Mouse (Mus musculus) gastrocnemius, adult 8-10 months (tissue): ENCODE data around the gene Smim24. TPM values are rescaled to one million over a fixed set of nuclear protein-coding genes. Genes with fewer than 3 reads are reported as not detected.

Source experiments
- DNase-seq, 2 experiments: peaks; one replicate each; pipeline ENCODE4 v3.0.0; 2022; ENCODE audit warnings: low spot score in 2 of 2
- microRNA-seq: library from miRNA; unstranded; fragments of <30 nt; microRNA quantifications from one replicate; pipeline ENCODE4 v1.2.0, GENCODE M21; 2022
- total RNA-seq, 4 experiments: library from RNA; stranded (reverse); gene quantifications; 2 replicates each; pipeline ENCODE4 v1.2.4; 2022

The Smim24 gene
- total RNA-seq, 4 experiments from 2014 or later: not detected

- DNase-seq: peak in 1 of 2 experiments; percentile 41
These were observed 39.5 kb downstream of the Smim24 start for GRCm38 (mm10) chr10:81432169-81432867.

- DNase-seq: peak; percentile 90 to 93
These were observed 40.0 kb downstream of the Smim24 start for GRCm38 (mm10) chr10:81432868-81433262.

GRCm38 (mm10) chr10:81433541-81434289, 40.9 kb downstream of the Smim24 start:
- peak; percentile 70 to 78 for DNase-seq

- DNase-seq: no peak
These were observed 41.8 kb downstream of the Smim24 start for GRCm38 (mm10) chr10:81434361-81435263.

DNA sequence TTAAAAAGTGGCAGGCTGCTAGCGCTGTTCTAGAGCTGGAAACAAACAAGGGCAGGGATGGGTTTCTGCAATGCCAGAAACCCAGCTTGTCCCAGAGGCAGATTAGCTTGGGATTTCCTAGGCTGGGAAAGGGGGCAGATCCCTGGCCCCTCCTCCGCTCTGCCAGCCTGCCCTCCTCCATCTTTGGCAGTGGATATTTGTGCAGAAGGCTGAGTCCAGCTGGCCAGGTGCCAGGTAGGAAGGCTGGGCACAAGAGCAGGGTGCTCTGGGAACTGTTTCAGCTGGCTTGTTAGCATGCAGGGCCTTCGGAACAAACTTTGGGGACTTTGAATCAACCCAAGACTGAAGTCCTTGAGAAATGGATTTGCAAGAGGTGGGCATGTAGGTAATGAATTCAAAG, 42.6 kb downstream of the Smim24 start:
- DNase-seq: peak; percentile 78 to 84

GRCm38 (mm10) chr10:81441019-81441418, 48.2 kb downstream of the Smim24 start:
- no peak for DNase-seq

Small RNA genes within 50 kb of the gene (microRNA-seq; reads per million reads assigned to microRNA genes)
- gene Mir1191b (3.3 reads per million), gene Mir6913 (not detected)

Other genes starting within 250 kb of the Smim24 start
- gene Pias4, start 225.1 kb upstream of the Smim24 start, total RNA-seq: 10 to 100 TPM; 14.0 to 19.0 (median 16.2) TPM
- gene Eef2, start 216.4 kb upstream of the Smim24 start, total RNA-seq: 1,000 to 10,000 TPM; 1,293 to 1,550 (median 1,345) TPM
- 10 to 100 TPM; 25.2 to 31.5 (median 27.3) TPM for gene Dapk3, start 210.0 kb upstream of the Smim24 start, total RNA-seq
- gene 4930442H23Rik, start 209.2 kb upstream of the Smim24 start, total RNA-seq: not detected
- gene Nmrk2, start 191.0 kb upstream of the Smim24 start, total RNA-seq: 100 to 1,000 TPM in 1 of 4 experiments, 10 to 100 TPM in 3; 15.3 to 106 (median 44.7) TPM
- not detected for gene Atcay, start 162.2 kb upstream of the Smim24 start, total RNA-seq
- 1 to 10 TPM; 1.8 to 2.7 (median 2.1) TPM for gene Zfr2, start 159.9 kb upstream of the Smim24 start, total RNA-seq
- gene Matk, start 140.1 kb upstream of the Smim24 start, total RNA-seq: under 1 TPM in 2 of 4 experiments, not detected in 2; 0.31 TPM
- 100 to 1,000 TPM in 3 of 4 experiments, 10 to 100 TPM in 1; 96.1 to 111 (median 102) TPM for gene Mrpl54, start 126.1 kb upstream of the Smim24 start, total RNA-seq
- gene Apba3, start 126.1 kb upstream of the Smim24 start, total RNA-seq: 100 to 1,000 TPM in 2 of 4 experiments, 10 to 100 TPM in 2; 94.6 to 106 (median 98.8) TPM
- gene Tjp3, start 101.5 kb upstream of the Smim24 start, total RNA-seq: not detected
- gene Pip5k1c, start 100.1 kb upstream of the Smim24 start, total RNA-seq: 10 to 100 TPM; 18.5 to 22.8 (median 21.9) TPM
- 10 to 100 TPM in 1 of 4 experiments, 1 to 10 TPM in 3; 9.4 to 11.3 (median 9.8) TPM for gene Cactin, start 71.9 kb upstream of the Smim24 start, total RNA-seq
- under 1 TPM; 0.12 to 0.36 (median 0.19) TPM for gene Tbxa2r, start 64.3 kb upstream of the Smim24 start, total RNA-seq
- gene Gipc3, start 49.8 kb upstream of the Smim24 start, total RNA-seq: 1 to 10 TPM in 1 of 4 experiments, under 1 TPM in 3; 0.46 to 1.2 (median 0.73) TPM
- gene Hmg20b, start 42.6 kb upstream of the Smim24 start, total RNA-seq: 10 to 100 TPM; 16.9 to 22.8 (median 21.1) TPM
- gene Mfsd12, start 35.6 kb upstream of the Smim24 start, total RNA-seq: 1 to 10 TPM; 1.7 to 3.1 (median 2.1) TPM
- gene 4930404N11Rik, start 27.2 kb upstream of the Smim24 start, total RNA-seq: under 1 TPM; 0.22 to 0.68 (median 0.60) TPM
- 10 to 100 TPM; 14.8 to 18.5 (median 16.6) TPM for gene Fzr1, start 14.5 kb upstream of the Smim24 start, total RNA-seq
- gene Dohh, start 8.6 kb upstream of the Smim24 start, total RNA-seq: 10 to 100 TPM; 46.5 to 50.1 (median 47.4) TPM
- gene Gm48551, start 8.6 kb upstream of the Smim24 start, total RNA-seq: 1 to 10 TPM in 2 of 4 experiments, under 1 TPM in 2; 0.59 to 1.8 (median 1.1) TPM
- gene Gm48552, start 4.0 kb upstream of the Smim24 start, total RNA-seq: 1 to 10 TPM in 2 of 4 experiments, under 1 TPM in 1, not detected in 1; 0.43 to 1.1 (median 1.1) TPM
- gene Nfic, start 62.6 kb downstream of the Smim24 start, total RNA-seq: 100 to 1,000 TPM; 223 to 267 (median 235) TPM
- under 1 TPM in 2 of 4 experiments, not detected in 2; 0.05 to 0.31 TPM for gene Celf5, start 89.7 kb downstream of the Smim24 start, total RNA-seq
- gene Ncln, start 103.3 kb downstream of the Smim24 start, total RNA-seq: 10 to 100 TPM; 41.6 to 49.3 (median 43.1) TPM
- 1 to 10 TPM in 1 of 4 experiments, under 1 TPM in 3; 0.27 to 1.0 (median 0.59) TPM for gene S1pr4, start 107.1 kb downstream of the Smim24 start, total RNA-seq
- under 1 TPM; 0.19 to 0.80 (median 0.24) TPM for gene Gna15, start 131.2 kb downstream of the Smim24 start, total RNA-seq
- 10 to 100 TPM; 26.2 to 30.7 (median 28.4) TPM for gene Gna11, start 152.1 kb downstream of the Smim24 start, total RNA-seq
- gene Aes, start 166.4 kb downstream of the Smim24 start, total RNA-seq: 100 to 1,000 TPM; 851 to 988 (median 920) TPM
- 1 to 10 TPM; 3.1 to 4.3 (median 4.0) TPM for gene Tle2, start 181.5 kb downstream of the Smim24 start, total RNA-seq
- gene Tle6, start 208.0 kb downstream of the Smim24 start, total RNA-seq: 1 to 10 TPM; 4.1 to 6.9 (median 5.3) TPM
- gene BC025920, start 213.2 kb downstream of the Smim24 start, total RNA-seq: 1 to 10 TPM; 2.8 to 3.8 (median 3.0) TPM
- 1 to 10 TPM; 3.1 to 5.4 (median 4.8) TPM for gene Sirt6, start 234.7 kb downstream of the Smim24 start, total RNA-seq
- 10 to 100 TPM in 1 of 4 experiments, 1 to 10 TPM in 3; 8.1 to 11.8 (median 9.1) TPM for gene Ankrd24, start 235.5 kb downstream of the Smim24 start, total RNA-seq